Mouse (Mus musculus): ENCODE data around the gene Cdk16. TPM values are rescaled to one million over a fixed set of nuclear protein-coding genes. Genes with fewer than 3 reads are reported as not detected.
"Not testable (repeated sequence)": the region's sequence is repeated elsewhere in the genome, so short reads cannot be mapped to it uniquely, and the experiment has no call there.

Gene Cdk16
- polyA plus RNA-seq (2012; rRNA removed): 137 and 175 TPM in 2 replicates

DNA sequence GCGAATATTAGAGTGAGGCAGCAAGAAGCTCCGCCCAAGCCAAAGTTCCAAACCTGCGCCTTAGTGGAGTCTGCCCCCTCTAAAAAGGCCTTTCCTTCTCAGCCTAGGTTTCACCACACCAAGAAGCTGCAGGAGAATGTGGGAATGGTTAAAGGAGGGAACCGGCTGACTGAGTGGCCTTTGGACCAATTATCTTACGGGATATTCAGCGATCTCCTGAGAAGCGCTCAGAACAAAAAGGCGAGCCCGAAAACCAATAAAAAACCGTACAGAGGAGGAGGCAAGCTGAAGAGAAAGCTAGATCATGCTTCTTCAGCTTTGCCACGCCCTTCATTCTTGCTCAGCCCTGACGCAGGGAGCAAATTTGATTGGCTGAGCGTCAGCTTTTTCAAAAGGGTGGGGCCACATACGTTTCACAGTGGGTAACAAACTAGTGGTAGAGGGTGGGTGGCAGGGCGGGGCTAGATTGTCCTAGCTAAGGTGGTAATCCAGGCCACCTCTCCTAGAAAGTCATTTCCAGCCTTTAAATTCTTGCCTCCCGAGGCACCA, at the start of gene Cdk16:
Gene Cdk16 (plus strand): TSS at position 436 of the 549 bp plus-strand sequence.
- DNase-seq (ENCODE audit: low read depth, low spot score): peak; percentile 72
- 15% methylated on average over 16 of the region's 16 CpGs for WGBS

- DNase-seq (ENCODE audit: low read depth, low spot score): no peak
- WGBS: 61% methylated on average over 2 of the region's 2 CpGs
These were observed 49.6 kb upstream of the Cdk16 start for GRCm38 (mm10) chrX:20638141-20638540.

- DNase-seq (ENCODE audit: low read depth, low spot score): no peak
- 76% methylated on average over 5 of the region's 5 CpGs for WGBS
These were observed 43.0 kb upstream of the Cdk16 start for GRCm38 (mm10) chrX:20644780-20645179.

DNA sequence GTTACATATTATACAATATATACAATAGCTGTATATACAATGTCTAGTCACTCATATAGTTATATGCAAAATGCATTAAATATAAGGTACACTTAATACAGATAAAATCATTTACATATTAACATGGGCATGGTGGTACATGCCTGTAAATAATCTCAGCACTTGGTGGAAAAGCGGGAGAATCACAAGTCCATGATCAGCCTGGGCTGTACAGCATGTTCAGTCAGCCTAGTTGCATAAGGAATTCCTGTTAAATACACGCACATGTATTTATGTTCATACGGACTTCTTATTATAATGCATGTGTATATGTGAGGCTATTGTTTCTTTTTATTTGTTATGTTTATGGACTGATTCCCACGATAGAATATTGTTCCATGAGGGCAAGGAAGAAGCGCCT, 30.2 kb upstream of the Cdk16 start:
- 28% methylated on average over 5 of the region's 5 CpGs for WGBS
- no peak for DNase-seq (ENCODE audit: low read depth, low spot score)

- no peak for DNase-seq (ENCODE audit: low read depth, low spot score)
- 12% methylated on average over 27 of the region's 27 CpGs for WGBS
These were observed 29.6 kb upstream of the Cdk16 start, which contains the start of gene Uba1 for GRCm38 (mm10) chrX:20658026-20658652. Gene Uba1, plus strand, starts transcription at chrX:20658326.

GRCm38 (mm10) chrX:20658891-20659406, 28.8 kb upstream of the Cdk16 start:
- 20% methylated on average over 24 of the region's 24 CpGs for WGBS
- DNase-seq (ENCODE audit: low read depth, low spot score): no peak

DNA sequence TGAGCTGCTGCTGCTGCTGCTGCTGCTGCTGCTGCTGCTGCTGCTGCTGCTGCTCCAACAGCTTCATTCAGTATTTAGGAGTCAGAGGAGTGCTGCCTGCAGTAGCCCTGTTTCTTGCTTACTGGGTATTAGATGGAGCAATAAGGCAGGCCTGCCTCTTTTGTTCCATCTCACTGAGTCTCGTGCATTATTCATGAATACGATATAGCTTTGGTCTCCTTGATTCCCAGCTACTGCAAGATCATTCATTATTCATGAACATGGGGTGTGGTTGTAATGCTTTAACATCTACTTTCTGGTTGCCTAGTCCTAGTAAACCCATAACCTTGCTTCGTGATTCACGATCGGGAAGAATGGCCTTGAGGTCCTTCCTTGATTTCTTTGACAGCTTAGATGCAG, 25.4 kb upstream of the Cdk16 start:
- 30% methylated on average over 5 of the region's 5 CpGs for WGBS
- no peak for DNase-seq (ENCODE audit: low read depth, low spot score)

GRCm38 (mm10) chrX:20662716-20663443, 24.9 kb upstream of the Cdk16 start:
- DNase-seq (ENCODE audit: low read depth, low spot score): peak; percentile 69
- WGBS: 14% methylated on average over 23 of the region's 28 CpGs

DNA sequence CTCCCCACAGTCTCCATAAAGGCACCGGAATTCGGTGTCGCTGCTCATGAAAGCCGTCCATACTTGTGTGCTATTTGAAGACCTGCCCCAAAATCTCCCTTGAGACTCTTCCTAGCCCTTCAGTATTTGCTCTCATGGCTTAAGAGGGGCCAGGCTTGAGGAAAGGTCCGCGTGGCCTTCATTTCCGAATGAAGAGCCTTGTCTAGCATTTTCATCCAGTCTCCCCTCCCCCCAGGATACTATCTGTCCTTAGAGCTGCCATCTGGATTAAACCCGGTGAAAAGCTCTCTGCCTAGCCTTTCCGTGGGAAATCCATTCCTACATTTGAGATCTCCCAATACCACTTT, 24.3 kb upstream of the Cdk16 start:
- DNase-seq (ENCODE audit: low read depth, low spot score): no peak
- WGBS: 17% methylated on average over 9 of the region's 9 CpGs

DNA sequence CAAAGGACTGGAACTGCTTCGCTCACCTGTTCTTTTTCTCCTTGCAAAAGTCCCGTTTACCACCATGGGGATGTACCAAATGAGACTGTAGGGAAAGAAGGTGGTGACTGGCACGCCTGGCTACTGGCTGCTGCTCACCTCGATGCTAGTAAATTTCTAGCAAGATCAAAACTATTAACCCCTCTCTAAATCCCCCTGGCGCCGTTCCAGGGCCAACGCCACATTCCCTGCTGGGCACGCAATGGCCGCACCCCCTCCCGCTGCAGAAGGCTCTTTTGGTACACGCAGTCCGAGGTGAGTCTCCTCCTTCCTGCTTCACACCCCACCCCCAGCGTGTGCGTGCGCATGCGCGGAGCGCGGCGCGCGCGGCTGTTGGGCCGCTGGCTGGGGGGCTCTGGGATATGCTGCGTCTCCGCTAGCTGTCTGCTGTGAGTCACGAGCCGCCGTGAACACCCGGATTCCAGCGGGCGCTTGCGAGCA, 354 bp downstream of the Cdk16 start:
- 16% methylated on average over 28 of the region's 33 CpGs for WGBS
- peak; percentile 39 for DNase-seq (ENCODE audit: low read depth, low spot score)

DNA sequence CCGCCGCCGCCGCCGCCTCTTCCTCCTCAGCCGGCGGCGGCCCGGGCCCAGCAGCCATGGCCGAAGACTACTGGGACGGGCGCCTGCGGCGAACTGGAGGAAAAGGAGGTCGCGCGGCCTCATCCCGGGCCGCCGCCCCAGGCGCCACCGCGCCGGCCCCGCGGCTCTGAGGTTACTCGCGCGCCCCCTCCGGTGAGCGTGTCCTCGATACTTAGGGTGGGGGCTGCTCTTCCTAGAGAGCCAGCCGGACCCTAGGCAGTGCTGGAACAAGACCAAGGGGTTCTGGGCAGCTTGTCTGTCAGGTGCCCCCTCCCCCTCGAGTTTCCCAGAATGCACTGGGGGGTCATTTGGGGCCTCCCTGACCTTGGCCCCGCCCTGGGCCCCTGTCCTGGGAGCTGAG, 861 bp downstream of the Cdk16 start:
- 24% methylated on average over 34 of the region's 35 CpGs for WGBS
- DNase-seq (ENCODE audit: low read depth, low spot score): no peak

DNA sequence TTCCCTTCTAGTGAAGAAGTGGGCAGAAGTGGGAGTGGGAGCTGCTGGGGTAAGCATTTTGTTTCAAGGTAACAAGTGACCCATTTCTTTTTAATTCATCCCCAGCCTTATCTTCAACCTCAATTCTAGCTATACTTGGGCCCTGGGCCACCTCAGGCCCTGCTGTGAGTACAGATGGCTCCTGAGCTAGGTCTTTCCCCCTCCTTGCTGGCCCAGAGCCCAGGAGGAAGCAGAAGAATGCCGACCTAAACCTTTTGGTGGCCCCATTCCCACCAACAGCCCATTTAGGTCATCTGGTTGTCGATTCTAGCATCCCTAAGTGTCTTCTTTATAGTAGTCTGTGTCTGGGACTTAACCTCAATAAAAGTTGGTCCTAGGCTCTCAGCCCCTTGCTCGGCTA, 3.8 kb downstream of the Cdk16 start:
- 43% methylated on average over 3 of the region's 3 CpGs for WGBS
- DNase-seq (ENCODE audit: low read depth, low spot score): no peak

- WGBS: 100% methylated on average over 1 of the region's 1 CpGs
- DNase-seq (ENCODE audit: low read depth, low spot score): no peak
These were observed 4.9 kb downstream of the Cdk16 start for GRCm38 (mm10) chrX:20692616-20693015.

DNA sequence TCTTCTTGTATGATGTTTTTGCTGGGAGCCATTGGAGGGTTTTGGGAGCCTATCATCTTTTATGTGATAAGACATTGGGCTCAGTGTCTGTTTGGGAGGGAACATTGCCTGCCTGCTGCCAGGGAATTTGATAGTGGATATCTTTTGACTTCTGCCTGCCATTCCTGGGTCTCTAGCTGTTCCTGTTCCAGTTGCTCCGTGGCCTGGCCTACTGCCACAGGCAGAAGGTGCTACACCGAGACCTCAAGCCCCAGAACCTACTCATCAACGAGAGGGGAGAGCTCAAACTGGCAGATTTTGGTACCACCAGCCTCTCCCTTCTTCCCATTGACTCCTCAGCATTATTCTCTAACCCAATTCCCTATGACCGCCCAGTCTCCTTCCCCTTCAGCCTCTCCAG, 8.1 kb downstream of the Cdk16 start:
- DNase-seq (ENCODE audit: low read depth, low spot score): no peak
- WGBS: 85% methylated on average over 4 of the region's 4 CpGs

DNA sequence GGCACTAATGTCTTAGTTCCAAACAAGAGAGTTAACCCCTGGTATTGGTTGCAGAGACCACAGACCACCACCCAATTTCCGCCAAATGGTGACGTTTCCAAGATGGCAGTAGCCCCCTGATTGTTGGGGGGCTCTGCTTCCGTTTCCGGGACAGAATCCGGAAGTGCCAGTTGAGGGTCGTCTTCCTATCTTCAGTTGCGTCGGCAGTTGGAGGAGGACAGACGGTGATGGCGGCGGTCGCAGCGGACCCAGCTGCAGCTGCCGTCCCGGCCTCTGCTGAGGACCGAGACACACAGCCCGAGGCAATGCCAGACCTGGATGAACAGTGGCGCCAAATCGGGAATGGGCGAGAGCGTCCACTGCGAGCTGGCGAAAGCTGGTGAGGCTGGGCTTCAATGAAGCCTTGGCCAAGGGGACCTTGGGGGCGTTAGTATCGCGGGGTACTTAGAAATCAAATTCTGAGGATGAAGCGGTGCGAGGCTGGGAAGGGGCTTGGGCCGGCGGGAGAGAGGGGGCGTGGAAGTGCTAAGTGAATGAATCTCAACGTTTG, 16.1 kb downstream of the Cdk16 start, which contains the start of gene Usp11:
Gene Usp11 (plus strand): TSS at position 166 of the 550 bp plus-strand sequence.
- 22% methylated on average over 32 of the region's 32 CpGs for WGBS
- DNase-seq (ENCODE audit: low read depth, low spot score): no peak

- 16% methylated on average over 32 of the region's 32 CpGs for WGBS
- DNase-seq (ENCODE audit: low read depth, low spot score): no peak
These were observed 16.7 kb downstream of the Cdk16 start for GRCm38 (mm10) chrX:20704295-20705082.

DNA sequence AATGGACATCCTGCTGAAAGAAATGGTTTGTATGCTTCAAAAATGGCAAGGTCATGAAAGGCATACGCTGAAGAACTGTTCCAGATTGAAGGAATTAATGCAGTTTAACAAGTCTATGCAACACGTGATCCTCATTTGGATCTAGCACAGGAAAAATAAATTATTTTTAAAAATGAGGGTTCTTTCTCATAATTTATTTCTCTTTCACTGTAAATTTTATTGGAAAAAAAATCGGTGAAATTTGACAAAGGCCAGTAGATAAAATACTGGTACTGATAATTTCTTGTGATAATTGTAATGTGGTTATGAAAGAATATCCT, 17.3 kb downstream of the Cdk16 start:
- no peak for DNase-seq (ENCODE audit: low read depth, low spot score)
- 23% methylated on average over 3 of the region's 3 CpGs for WGBS

DNA sequence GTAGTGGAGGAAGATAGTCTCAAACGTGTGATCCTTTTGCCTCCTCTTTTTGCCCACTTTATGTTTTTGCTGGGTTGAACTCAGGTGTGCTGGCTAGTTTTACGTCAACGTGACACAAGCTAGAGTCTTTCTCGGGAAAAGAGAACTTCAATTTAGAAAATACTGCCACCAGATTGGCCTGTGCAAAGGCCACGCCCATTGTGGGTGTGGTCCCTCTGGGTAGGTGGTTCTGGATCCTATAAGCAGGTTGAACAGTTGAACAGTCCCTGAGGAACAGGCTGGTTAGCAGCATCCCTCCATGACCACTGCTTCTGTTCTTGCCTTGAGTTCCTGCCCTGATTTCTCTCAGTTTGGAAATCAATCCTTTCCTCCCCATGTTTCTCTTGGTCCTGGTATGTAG, 40.9 kb downstream of the Cdk16 start:
- WGBS: 69% methylated on average over 5 of the region's 5 CpGs
- no peak for DNase-seq (ENCODE audit: low read depth, low spot score)

DNA sequence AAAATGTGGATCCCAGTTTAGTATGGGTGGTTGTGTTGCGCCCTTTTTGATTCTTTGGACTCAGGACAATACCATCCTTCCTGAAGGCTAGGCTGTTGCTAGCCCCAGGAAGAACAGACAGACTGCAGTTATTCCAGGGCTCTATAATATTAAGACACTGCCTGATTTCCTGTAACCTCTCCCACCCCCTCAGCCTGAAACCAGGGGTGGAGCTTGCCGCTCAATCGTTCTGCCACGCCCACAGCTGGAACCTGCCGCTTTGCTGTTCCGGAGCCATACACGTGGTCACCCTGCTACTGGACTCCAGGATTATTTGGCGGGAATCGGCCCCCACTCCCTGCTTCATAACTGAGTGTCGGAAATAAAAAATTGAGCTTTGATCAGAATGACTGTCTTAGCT, 42.3 kb downstream of the Cdk16 start:
- 31% methylated on average over 10 of the region's 10 CpGs for WGBS
- not testable (repeated sequence) for DNase-seq (ENCODE audit: low read depth, low spot score)

DNA sequence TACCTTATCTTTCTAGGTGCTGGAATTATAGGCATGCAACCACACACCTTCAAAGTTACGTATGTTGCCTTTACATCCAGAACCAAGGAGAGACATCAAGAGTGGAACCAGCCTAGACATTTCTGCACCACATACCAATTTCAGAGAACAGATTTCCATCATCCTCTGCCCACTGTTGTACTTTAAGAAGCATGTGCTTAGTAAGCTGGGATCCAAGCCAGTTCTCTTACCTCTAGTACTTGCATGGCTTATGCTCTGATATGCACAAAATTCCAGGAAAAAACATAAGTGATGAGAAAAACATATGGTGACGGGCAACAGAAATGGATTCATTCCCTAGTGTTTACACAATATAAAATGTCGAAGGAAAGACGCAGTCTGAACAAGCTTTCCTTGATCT, 48.7 kb downstream of the Cdk16 start:
- 77% methylated on average over 4 of the region's 4 CpGs for WGBS
- no peak for DNase-seq (ENCODE audit: low read depth, low spot score)
